Mouse (Mus musculus): ENCODE data around the gene Rgl1. TPM values are rescaled to one million over a fixed set of nuclear protein-coding genes. Genes with fewer than 3 reads are reported as not detected.
A peak's percentile ranks its signal among the peaks of the same experiment; 100 is the strongest.

The Rgl1 gene
- polyA plus RNA-seq, 1 experiment = 7.1 TPM

DNA sequence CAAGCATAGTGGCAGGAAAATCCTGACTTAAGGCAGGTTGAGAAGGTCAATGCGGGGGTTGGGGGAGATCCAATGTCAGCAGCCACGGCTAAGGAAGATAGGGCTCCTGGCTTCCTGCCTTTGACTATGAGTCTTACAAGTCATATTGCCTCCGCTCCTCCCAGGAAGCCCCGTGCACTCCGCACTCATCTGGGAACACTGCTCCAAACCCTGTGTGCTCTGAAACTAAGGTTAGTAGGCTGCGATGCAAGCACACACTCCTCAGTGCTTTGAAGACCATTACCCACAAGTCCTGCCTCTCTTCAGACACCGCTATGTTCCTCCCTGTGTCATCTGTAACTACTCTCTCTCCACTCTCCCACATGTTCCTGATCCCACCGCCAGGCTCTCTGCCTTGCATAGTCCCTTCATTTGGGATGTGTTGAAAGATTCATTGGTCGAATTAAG lies 143.4 kb downstream of the Rgl1 start:
- WGBS = 91% methylated on average over 9 of the region's 9 CpGs
- peaks cover 7% of the 10 kb centered on the region for H3K4me1 ChIP-seq (replicated peaks; ENCODE audit: control insufficient read depth, insufficient read depth, low read length)
- H3K36me3 ChIP-seq (ENCODE audit: control insufficient read depth, insufficient read depth, low read length) = no peaks in the 10 kb centered on the region
- H3K27ac ChIP-seq (ENCODE audit: control insufficient read depth, insufficient read depth, low read length) = no peak overlapping the region
- no peak for DNase-seq
- no peak for TF ChIP-seq POLR2A (IDR thresholded peaks at IDR 0.05; ENCODE audit: control insufficient read depth, extremely low read depth, insufficient read depth, low read length, poor library complexity)
- TF ChIP-seq CTCF (IDR thresholded peaks at IDR 0.05; ENCODE audit: borderline replicate concordance, control insufficient read depth, extremely low read depth, insufficient read depth, low read length, poor library complexity) = no peak
- H3K4me3 ChIP-seq (ENCODE audit: control insufficient read depth, insufficient read depth, low read length) = no peak overlapping the region
- H3K27me3 ChIP-seq (ENCODE audit: control insufficient read depth, insufficient read depth, low read length) = no peaks in the 10 kb centered on the region; the same call in 1 of the 2 replicates

DNA sequence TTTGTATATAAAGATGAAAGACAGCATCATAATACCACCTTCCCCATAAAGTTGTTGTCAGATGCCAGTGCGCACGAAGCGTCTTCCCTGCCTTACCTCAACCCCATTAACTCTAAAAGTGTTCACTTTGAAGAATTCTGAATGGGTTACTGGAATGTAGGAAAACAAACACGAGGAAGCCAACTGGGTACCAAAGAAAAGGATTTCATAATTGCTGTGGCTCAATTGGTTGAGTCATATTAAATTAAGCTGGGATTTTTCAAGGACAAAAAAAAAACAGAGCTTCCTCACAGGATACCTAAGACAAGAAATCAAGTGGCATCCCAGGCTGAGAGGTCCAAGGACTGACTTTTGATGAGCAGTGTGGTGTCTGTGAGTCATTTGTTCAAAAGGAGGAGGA lies 144.5 kb downstream of the Rgl1 start:
- TF ChIP-seq POLR2A (IDR thresholded peaks at IDR 0.05; ENCODE audit: control insufficient read depth, extremely low read depth, insufficient read depth, low read length, poor library complexity) = no peak
- no peak for TF ChIP-seq CTCF (IDR thresholded peaks at IDR 0.05; ENCODE audit: borderline replicate concordance, control insufficient read depth, extremely low read depth, insufficient read depth, low read length, poor library complexity)
- H3K27ac ChIP-seq (ENCODE audit: control insufficient read depth, insufficient read depth, low read length) = no peak overlapping the region
- H3K36me3 ChIP-seq (ENCODE audit: control insufficient read depth, insufficient read depth, low read length) = no peaks in the 10 kb centered on the region
- peaks cover 15% of the 10 kb centered on the region for H3K4me1 ChIP-seq (replicated peaks; ENCODE audit: control insufficient read depth, insufficient read depth, low read length)
- no peak for DNase-seq
- H3K27me3 ChIP-seq (ENCODE audit: control insufficient read depth, insufficient read depth, low read length) = no peaks in the 10 kb centered on the region; the same call in 1 of the 2 replicates
- 95% methylated on average over 4 of the region's 4 CpGs for WGBS
- no peak overlapping the region for H3K4me3 ChIP-seq (ENCODE audit: control insufficient read depth, insufficient read depth, low read length)

DNA sequence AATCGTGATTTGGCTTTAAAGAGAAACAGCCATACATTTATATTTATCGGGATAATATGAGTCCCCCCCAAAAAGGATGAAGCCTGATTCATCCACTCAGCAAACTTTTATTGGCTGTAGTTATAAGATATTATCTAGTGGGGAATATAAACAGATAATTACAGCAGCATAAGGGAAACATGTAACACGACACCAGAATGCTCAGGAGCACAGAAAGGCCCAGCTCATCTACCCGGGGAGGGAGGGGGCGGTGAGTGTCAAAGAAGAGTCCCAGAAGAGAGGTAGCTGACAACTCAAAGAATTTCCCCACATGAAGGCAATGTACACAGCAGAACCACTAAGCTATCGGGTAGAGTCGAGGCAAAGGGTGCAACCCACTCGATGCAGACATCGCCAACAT lies 146.8 kb downstream of the Rgl1 start:
- no peak for DNase-seq
- WGBS = 91% methylated on average over 9 of the region's 9 CpGs
- Histone ChIP-seq H3K4me1 (replicated peaks; ENCODE audit: control insufficient read depth, insufficient read depth, low read length) (peaks cover 12% of the 10 kb centered on the region), H3K4me3 (ENCODE audit: control insufficient read depth, insufficient read depth, low read length) (no peak overlapping the region), H3K27me3 (ENCODE audit: control insufficient read depth, insufficient read depth, low read length) (no peaks in the 10 kb centered on the region; the same call in 1 of the 2 replicates), H3K36me3 (ENCODE audit: control insufficient read depth, insufficient read depth, low read length) (no peaks in the 10 kb centered on the region), H3K27ac (ENCODE audit: control insufficient read depth, insufficient read depth, low read length) (no peak overlapping the region)
- no peak for TF ChIP-seq POLR2A (IDR thresholded peaks at IDR 0.05; ENCODE audit: control insufficient read depth, extremely low read depth, insufficient read depth, low read length, poor library complexity)
- no peak for TF ChIP-seq CTCF (IDR thresholded peaks at IDR 0.05; ENCODE audit: borderline replicate concordance, control insufficient read depth, extremely low read depth, insufficient read depth, low read length, poor library complexity)

DNA sequence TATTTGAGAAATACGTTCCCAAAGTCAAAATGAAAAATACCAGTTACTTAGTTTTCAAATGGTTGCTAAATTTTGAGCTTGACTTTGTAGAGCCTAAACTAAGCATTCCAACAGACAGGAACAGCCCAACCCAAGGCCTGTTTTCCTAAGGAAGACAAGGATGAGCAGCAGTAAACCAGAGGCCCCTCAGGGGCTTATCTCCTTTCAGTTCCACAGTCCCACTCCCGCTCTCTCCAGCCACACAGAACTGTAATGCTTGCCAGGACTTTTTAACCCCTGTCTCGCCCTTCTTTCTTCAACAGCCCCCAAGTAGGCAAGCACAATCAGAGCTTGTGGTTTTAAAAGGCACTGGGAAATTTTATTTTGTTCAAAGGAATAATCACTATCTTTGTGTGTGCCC lies 147.3 kb downstream of the Rgl1 start:
- Histone ChIP-seq H3K4me1 (replicated peaks; ENCODE audit: control insufficient read depth, insufficient read depth, low read length) (peaks cover 11% of the 10 kb centered on the region), H3K4me3 (ENCODE audit: control insufficient read depth, insufficient read depth, low read length) (no peak overlapping the region), H3K27me3 (ENCODE audit: control insufficient read depth, insufficient read depth, low read length) (no peaks in the 10 kb centered on the region; the same call in 1 of the 2 replicates), H3K27ac (ENCODE audit: control insufficient read depth, insufficient read depth, low read length) (no peak overlapping the region), H3K36me3 (ENCODE audit: control insufficient read depth, insufficient read depth, low read length) (no peaks in the 10 kb centered on the region)
- TF ChIP-seq POLR2A (IDR thresholded peaks at IDR 0.05; ENCODE audit: control insufficient read depth, extremely low read depth, insufficient read depth, low read length, poor library complexity) = no peak
- TF ChIP-seq CTCF (IDR thresholded peaks at IDR 0.05; ENCODE audit: borderline replicate concordance, control insufficient read depth, extremely low read depth, insufficient read depth, low read length, poor library complexity) = no peak
- 93% methylated on average over 3 of the region's 3 CpGs for WGBS
- no peak for DNase-seq

DNA sequence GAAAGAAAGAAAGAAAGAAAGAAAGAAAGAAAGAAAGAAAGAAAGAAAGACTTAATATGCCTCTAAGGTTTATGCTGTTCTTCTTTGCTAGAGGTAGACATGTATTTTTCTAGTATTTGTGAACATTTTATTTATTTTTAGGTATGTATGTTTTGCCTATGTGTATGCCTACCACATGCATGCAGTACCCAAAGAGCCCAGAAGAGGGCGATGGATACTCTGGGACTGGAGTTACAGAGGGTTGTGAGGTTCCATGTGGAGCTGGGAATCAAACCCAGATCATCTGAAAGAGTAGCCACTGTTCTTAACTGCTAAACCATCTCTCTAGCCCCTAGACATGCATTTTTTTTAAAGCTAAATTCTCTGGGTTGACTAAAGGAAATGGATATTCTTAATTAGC lies 147.8 kb downstream of the Rgl1 start:
- 94% methylated on average over 1 of the region's 1 CpGs for WGBS
- no peaks in the 10 kb centered on the region; the same call in 1 of the 2 replicates for H3K27me3 ChIP-seq (ENCODE audit: control insufficient read depth, insufficient read depth, low read length)
- peaks cover 8% of the 10 kb centered on the region for H3K4me1 ChIP-seq (replicated peaks; ENCODE audit: control insufficient read depth, insufficient read depth, low read length)
- H3K4me3 ChIP-seq (ENCODE audit: control insufficient read depth, insufficient read depth, low read length) = no peak overlapping the region
- no peaks in the 10 kb centered on the region for H3K36me3 ChIP-seq (ENCODE audit: control insufficient read depth, insufficient read depth, low read length)
- TF ChIP-seq CTCF (IDR thresholded peaks at IDR 0.05; ENCODE audit: borderline replicate concordance, control insufficient read depth, extremely low read depth, insufficient read depth, low read length, poor library complexity) = no peak
- no peak for TF ChIP-seq POLR2A (IDR thresholded peaks at IDR 0.05; ENCODE audit: control insufficient read depth, extremely low read depth, insufficient read depth, low read length, poor library complexity)
- no peak overlapping the region for H3K27ac ChIP-seq (ENCODE audit: control insufficient read depth, insufficient read depth, low read length)
- DNase-seq = peak; percentile 15

DNA sequence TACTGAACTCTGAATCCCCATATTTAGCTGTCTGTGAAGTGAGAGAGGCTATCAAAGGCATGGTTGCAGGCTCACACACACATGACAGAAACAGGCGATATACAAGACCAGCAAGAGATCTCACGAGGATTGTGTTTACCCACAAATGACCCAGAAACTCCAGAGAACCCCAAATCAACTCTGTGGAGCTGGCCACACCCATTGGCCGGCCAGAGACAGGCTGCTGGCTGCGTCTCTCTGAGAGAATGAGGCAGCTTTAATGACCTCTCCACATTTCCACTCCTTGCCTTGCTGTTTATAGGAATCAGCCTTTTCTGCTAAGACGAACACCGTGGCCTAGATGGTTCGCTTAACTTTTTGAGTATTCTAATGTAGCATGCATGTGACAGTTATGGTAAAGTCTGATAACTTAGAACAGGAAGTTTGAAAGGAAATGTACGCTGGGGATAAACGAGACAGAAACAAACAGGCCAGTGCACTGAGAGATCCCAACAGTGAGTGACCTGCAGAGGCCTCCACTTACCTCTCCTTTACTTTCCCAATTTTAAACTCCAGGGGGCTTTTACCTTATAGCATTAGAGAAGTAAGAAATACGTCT lies 148.3 kb downstream of the Rgl1 start:
- DNase-seq = no peak
- no peaks in the 10 kb centered on the region for H3K36me3 ChIP-seq (ENCODE audit: control insufficient read depth, insufficient read depth, low read length)
- H3K27me3 ChIP-seq (ENCODE audit: control insufficient read depth, insufficient read depth, low read length) = no peaks in the 10 kb centered on the region; the same call in 1 of the 2 replicates
- WGBS = 49% methylated on average over 10 of the region's 10 CpGs
- no peak overlapping the region for H3K27ac ChIP-seq (ENCODE audit: control insufficient read depth, insufficient read depth, low read length)
- TF ChIP-seq POLR2A (IDR thresholded peaks at IDR 0.05; ENCODE audit: control insufficient read depth, extremely low read depth, insufficient read depth, low read length, poor library complexity) = no peak
- TF ChIP-seq CTCF (IDR thresholded peaks at IDR 0.05; ENCODE audit: borderline replicate concordance, control insufficient read depth, extremely low read depth, insufficient read depth, low read length, poor library complexity) = no peak
- no peak overlapping the region for H3K4me3 ChIP-seq (ENCODE audit: control insufficient read depth, insufficient read depth, low read length)
- peaks cover 8% of the 10 kb centered on the region for H3K4me1 ChIP-seq (replicated peaks; ENCODE audit: control insufficient read depth, insufficient read depth, low read length)

DNA sequence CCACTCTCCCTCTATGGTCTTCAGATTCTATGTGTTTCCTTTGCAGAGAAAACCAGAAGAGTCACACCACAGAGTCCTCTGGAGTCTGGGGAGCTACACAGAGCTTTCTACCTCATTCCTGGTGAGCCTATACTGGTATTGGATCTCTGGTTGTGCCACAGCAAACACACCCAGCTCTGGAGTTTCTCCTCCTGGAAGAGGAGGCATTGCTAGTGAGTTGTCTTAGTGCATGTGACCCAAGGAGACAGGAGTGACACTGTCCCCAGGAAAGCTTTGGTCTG lies 149.4 kb downstream of the Rgl1 start:
- H3K27ac ChIP-seq (ENCODE audit: control insufficient read depth, insufficient read depth, low read length) = no peak overlapping the region
- H3K4me1 ChIP-seq (replicated peaks; ENCODE audit: control insufficient read depth, insufficient read depth, low read length) = peaks cover 8% of the 10 kb centered on the region
- DNase-seq = no peak
- TF ChIP-seq CTCF (IDR thresholded peaks at IDR 0.05; ENCODE audit: borderline replicate concordance, control insufficient read depth, extremely low read depth, insufficient read depth, low read length, poor library complexity) = no peak
- no peak overlapping the region for H3K4me3 ChIP-seq (ENCODE audit: control insufficient read depth, insufficient read depth, low read length)
- H3K27me3 ChIP-seq (ENCODE audit: control insufficient read depth, insufficient read depth, low read length) = no peaks in the 10 kb centered on the region; the same call in 1 of the 2 replicates
- H3K36me3 ChIP-seq (ENCODE audit: control insufficient read depth, insufficient read depth, low read length) = no peaks in the 10 kb centered on the region
